Mouse (Mus musculus): Measurements from ENCODE around the gene Aoc3. TPM values are rescaled to one million over a fixed set of nuclear protein-coding genes. Genes with fewer than 3 reads are reported as not detected.

Aoc3 gene
- 0.05 TPM in 2 replicates for polyA plus RNA-seq (2015; fragmentation: Nextera tagmentation; extraction: Ambion mirVana)

DNA sequence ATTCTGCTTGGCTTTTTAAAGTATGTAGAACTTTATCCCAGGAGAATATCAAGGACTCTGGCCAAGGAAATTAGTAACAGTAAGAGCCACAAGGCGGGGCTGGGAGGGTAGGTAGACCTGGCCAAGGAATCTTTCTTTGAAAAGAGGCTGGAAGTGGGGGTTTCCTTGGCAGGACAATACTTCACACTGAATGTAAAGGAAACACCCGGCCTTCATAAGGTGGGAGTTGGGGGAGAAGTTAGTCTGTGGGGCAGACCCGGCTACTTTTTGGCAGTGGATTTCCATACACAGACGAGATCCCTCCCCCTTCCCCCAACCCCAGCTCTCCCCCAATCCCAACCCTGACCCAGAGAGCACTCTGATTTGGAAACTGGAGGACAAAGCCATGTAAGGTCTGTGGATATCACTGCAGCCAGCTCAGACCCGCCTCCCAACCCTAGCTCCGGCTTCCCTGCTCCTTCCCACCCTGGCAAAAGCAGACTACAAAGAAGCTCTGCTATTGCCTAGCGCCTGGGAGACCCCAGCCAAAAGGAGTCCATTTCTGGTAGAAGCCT lies at the start of gene Aoc3:
Gene Aoc3, plus strand, starts transcription at position 235 of the 554 bp plus-strand sequence.
- H3K27me3 ChIP-seq (ENCODE audit: control insufficient read depth, insufficient read depth, low read depth, low read length): no peaks in the 10 kb centered on the region
- no peaks in the 10 kb centered on the region for H3K4me1 ChIP-seq (ENCODE audit: control insufficient read depth, low read depth, low read length)
- peaks cover 5% of the 10 kb centered on the region for H3K36me3 ChIP-seq (ENCODE audit: control insufficient read depth, insufficient read depth)
- H3K27ac ChIP-seq (ENCODE audit: low read length): no peak within 1 kb of the TSS
- H3K9ac ChIP-seq (ENCODE audit: low read depth, low read length): no peak within 1 kb of the TSS
- no peak within 1 kb of the TSS for H3K4me2 ChIP-seq (ENCODE audit: low read depth, low read length)
- ATAC-seq (ENCODE audit: low read depth): no peak
- WGBS (ENCODE audit: insufficient replicate concordance): 55% methylated on average over 7 of the region's 7 CpGs
- H3K4me3 ChIP-seq (ENCODE audit: low read depth, low read length): no peak within 1 kb of the TSS
- no peaks in the 10 kb centered on the region for H3K9me3 ChIP-seq (replicated peaks; ENCODE audit: control insufficient read depth, low read length)

DNA sequence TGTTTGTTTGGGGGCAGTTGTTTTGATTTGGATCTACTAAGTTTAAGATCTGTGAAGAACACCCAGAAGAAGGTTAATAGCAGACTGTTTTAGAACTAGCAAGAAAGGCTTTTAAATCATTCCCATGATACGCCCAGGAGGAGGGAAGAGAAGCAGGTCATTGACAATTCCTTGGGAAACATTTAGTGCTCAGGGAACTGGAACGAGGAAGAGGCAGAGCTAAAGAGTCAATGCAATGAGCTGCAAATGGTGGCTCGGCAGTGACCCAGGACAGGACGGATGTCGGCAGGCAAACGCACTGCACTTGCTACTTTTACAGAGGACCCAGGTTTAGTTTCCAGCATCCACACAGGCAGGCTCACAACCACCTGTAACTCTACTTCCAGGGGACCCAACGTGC lies 49.6 kb upstream of the Aoc3 start:
- Histone ChIP-seq H3K4me3 (ENCODE audit: low read depth, low read length) (no peak overlapping the region), H3K9ac (ENCODE audit: low read depth, low read length) (no peak overlapping the region), H3K4me2 (ENCODE audit: low read depth, low read length) (no peak overlapping the region), H3K36me3 (ENCODE audit: control insufficient read depth, insufficient read depth) (peaks cover 2% of the 10 kb centered on the region; the same call in 1 of the 2 replicates), H3K27me3 (ENCODE audit: control insufficient read depth, insufficient read depth, low read depth, low read length) (no peaks in the 10 kb centered on the region), H3K4me1 (ENCODE audit: control insufficient read depth, low read depth, low read length) (peaks cover 21% of the 10 kb centered on the region), H3K9me3 (replicated peaks; ENCODE audit: control insufficient read depth, low read length) (no peaks in the 10 kb centered on the region), H3K27ac (ENCODE audit: low read length) (no peak overlapping the region)
- no peak for ATAC-seq (ENCODE audit: low read depth)
- WGBS (ENCODE audit: insufficient replicate concordance): 53% methylated on average over 7 of the region's 7 CpGs

DNA sequence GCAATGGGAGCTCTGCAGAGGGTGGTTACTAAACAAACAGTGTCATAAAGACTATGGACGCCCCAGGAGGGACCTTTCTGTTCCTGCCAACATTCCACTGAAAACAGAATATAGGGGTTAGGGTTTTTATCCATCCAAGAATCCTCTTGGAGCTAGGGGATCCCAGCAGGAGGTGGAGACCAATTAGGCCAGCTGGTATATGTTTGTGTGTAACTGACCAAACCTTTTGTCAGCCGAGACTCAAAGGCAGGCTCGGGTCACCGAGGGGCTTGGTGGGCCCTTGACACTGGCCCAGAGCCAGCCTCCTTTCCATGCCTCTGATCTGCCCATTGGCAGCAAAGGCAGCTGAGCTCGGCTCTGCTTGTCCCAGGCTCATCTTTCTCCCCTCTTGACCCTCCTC lies 47.5 kb upstream of the Aoc3 start:
- 67% methylated on average over 5 of the region's 5 CpGs for WGBS (ENCODE audit: insufficient replicate concordance)
- no peak for ATAC-seq (ENCODE audit: low read depth)
- H3K4me3 ChIP-seq (ENCODE audit: low read depth, low read length): no peak overlapping the region
- peaks cover 3% of the 10 kb centered on the region; the same call in 1 of the 2 replicates for H3K36me3 ChIP-seq (ENCODE audit: control insufficient read depth, insufficient read depth)
- H3K9me3 ChIP-seq (replicated peaks; ENCODE audit: control insufficient read depth, low read length): no peaks in the 10 kb centered on the region
- no peak overlapping the region for H3K9ac ChIP-seq (ENCODE audit: low read depth, low read length)
- no peak overlapping the region for H3K4me2 ChIP-seq (ENCODE audit: low read depth, low read length)
- peaks cover 6% of the 10 kb centered on the region for H3K4me1 ChIP-seq (ENCODE audit: control insufficient read depth, low read depth, low read length)
- no peak overlapping the region for H3K27ac ChIP-seq (ENCODE audit: low read length)
- no peaks in the 10 kb centered on the region for H3K27me3 ChIP-seq (ENCODE audit: control insufficient read depth, insufficient read depth, low read depth, low read length)

DNA sequence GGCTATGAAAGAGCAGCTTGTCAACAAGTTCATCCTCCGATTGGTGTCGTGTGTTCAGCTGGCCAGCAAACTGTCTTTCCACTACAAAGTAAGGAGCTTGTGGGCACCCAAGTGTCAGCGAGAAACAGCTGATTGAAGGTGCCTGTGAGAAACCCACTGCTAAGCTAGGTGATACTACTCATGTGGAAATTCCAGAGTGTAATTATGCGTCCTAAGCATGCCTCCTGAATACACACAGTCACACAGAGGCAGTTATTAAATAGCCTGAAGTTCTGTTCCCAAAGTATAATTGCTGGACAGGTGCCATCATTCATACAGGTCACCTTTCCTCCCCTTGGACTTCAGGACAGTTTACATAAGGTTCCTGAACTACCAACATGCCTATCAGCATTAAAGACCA lies 46.6 kb upstream of the Aoc3 start:
- Histone ChIP-seq H3K27me3 (ENCODE audit: control insufficient read depth, insufficient read depth, low read depth, low read length) (no peaks in the 10 kb centered on the region), H3K36me3 (ENCODE audit: control insufficient read depth, insufficient read depth) (peaks cover 10% of the 10 kb centered on the region), H3K4me2 (ENCODE audit: low read depth, low read length) (no peak overlapping the region), H3K4me3 (ENCODE audit: low read depth, low read length) (no peak overlapping the region), H3K9ac (ENCODE audit: low read depth, low read length) (no peak overlapping the region), H3K9me3 (replicated peaks; ENCODE audit: control insufficient read depth, low read length) (no peaks in the 10 kb centered on the region), H3K27ac (ENCODE audit: low read length) (no peak overlapping the region), H3K4me1 (ENCODE audit: control insufficient read depth, low read depth, low read length) (peaks cover 4% of the 10 kb centered on the region)
- 66% methylated on average over 4 of the region's 4 CpGs for WGBS (ENCODE audit: insufficient replicate concordance)
- no peak for ATAC-seq (ENCODE audit: low read depth)

DNA sequence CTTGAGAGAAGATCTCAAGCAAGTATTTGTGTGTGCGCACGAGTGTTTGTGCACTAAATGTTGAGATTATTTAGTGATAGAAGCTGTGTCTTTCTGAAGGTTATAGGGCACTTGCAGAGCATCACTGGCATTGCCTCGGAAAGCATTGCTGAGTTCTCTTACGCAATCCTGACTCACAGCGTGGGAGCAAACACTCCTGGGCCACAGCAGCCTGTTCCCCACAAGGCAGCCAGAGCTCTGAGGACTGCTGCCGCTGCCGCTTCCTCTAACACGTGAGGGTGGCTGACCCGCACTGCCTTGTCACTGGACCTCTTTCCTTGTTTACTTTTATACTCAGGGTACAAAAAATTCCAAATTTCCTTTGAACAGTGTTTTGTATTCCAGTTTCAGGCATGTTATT lies 43.1 kb upstream of the Aoc3 start:
- Histone ChIP-seq H3K9ac (ENCODE audit: low read depth, low read length) (no peak overlapping the region), H3K4me1 (ENCODE audit: control insufficient read depth, low read depth, low read length) (no peaks in the 10 kb centered on the region; the same call in 1 of the 2 replicates), H3K4me3 (ENCODE audit: low read depth, low read length) (no peak overlapping the region), H3K36me3 (ENCODE audit: control insufficient read depth, insufficient read depth) (peaks cover 43% of the 10 kb centered on the region), H3K4me2 (ENCODE audit: low read depth, low read length) (no peak overlapping the region), H3K9me3 (replicated peaks; ENCODE audit: control insufficient read depth, low read length) (no peaks in the 10 kb centered on the region), H3K27me3 (ENCODE audit: control insufficient read depth, insufficient read depth, low read depth, low read length) (no peaks in the 10 kb centered on the region), H3K27ac (ENCODE audit: low read length) (no peak overlapping the region)
- 61% methylated on average over 9 of the region's 9 CpGs for WGBS (ENCODE audit: insufficient replicate concordance)
- peak; percentile 50; the same call in 1 of the 2 replicates for ATAC-seq (ENCODE audit: low read depth)

DNA sequence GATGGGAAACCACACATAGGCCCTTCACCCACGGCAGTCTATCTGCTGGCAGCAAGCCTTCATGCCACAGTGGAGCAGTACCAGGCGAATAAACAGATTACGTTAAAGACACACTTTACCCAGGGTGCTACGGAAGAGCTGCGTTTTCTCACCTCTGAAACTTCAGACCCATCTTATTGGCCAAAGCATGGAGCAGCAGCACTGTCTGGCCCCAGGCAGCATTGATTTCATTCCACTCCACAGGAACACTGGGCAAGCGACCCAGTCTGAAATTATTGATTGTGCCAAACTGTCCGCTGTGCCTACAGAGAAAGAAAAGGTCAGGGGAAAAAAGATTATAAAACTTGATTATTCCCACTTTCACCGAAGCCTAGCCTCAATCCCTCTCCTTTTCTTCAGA lies 39.2 kb upstream of the Aoc3 start:
- Histone ChIP-seq H3K4me2 (ENCODE audit: low read depth, low read length) (no peak overlapping the region), H3K9ac (ENCODE audit: low read depth, low read length) (no peak overlapping the region), H3K9me3 (replicated peaks; ENCODE audit: control insufficient read depth, low read length) (no peaks in the 10 kb centered on the region), H3K4me1 (ENCODE audit: control insufficient read depth, low read depth, low read length) (no peaks in the 10 kb centered on the region), H3K36me3 (ENCODE audit: control insufficient read depth, insufficient read depth) (peaks cover 73% of the 10 kb centered on the region), H3K27me3 (ENCODE audit: control insufficient read depth, insufficient read depth, low read depth, low read length) (no peaks in the 10 kb centered on the region), H3K27ac (ENCODE audit: low read length) (no peak overlapping the region), H3K4me3 (ENCODE audit: low read depth, low read length) (no peak overlapping the region)
- no peak for ATAC-seq (ENCODE audit: low read depth)
- WGBS (ENCODE audit: insufficient replicate concordance): 92% methylated on average over 8 of the region's 8 CpGs

DNA sequence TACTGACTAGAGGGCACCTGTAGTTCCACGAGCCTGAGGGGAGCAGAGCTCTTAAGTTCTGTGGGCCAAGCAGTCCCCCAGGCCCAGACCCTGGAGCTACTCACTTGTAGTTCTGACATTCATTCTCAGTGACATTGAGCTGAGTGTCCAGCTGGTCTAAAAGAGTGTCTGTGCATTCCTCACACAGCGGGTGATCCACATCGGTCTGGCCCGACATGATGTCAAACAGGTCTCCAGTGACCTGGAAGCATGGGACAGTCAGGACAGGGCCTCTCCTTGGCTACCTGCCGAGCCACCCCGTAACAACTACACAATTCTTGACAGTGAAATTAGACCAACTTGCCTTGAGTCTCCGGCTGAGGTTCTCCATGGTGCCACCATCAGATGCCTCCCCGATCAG lies 35.2 kb upstream of the Aoc3 start:
- H3K9ac ChIP-seq (ENCODE audit: low read depth, low read length): no peak overlapping the region
- peaks cover 61% of the 10 kb centered on the region for H3K36me3 ChIP-seq (ENCODE audit: control insufficient read depth, insufficient read depth)
- no peak overlapping the region for H3K4me2 ChIP-seq (ENCODE audit: low read depth, low read length)

DNA sequence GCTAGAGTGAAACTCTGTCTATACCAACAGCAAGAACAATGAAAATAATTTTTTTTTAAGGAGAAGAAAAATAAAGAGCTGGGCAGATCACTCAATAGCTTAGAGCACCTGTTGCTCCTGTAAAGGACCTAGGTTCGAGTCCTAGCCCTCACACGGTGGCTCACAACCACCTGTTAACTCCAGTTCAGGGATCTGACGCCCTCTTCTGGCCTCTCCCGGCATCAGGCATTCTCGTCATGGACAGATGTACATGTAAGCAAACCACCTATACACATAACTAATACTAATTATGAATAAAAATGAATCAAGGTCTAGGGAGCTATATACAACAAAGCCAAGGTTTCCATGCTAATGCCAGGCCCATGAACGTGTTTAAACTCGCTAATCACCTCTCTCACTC lies 29.5 kb upstream of the Aoc3 start:
- H3K27ac ChIP-seq (ENCODE audit: low read length): peak overlapping the region; percentile 79
- WGBS (ENCODE audit: insufficient replicate concordance): 49% methylated on average over 7 of the region's 7 CpGs
- peak overlapping the region; percentile 85 for H3K4me3 ChIP-seq (ENCODE audit: low read depth, low read length)
- peaks cover 15% of the 10 kb centered on the region for H3K4me1 ChIP-seq (ENCODE audit: control insufficient read depth, low read depth, low read length)
- H3K9me3 ChIP-seq (replicated peaks; ENCODE audit: control insufficient read depth, low read length): no peaks in the 10 kb centered on the region
- no peak for ATAC-seq (ENCODE audit: low read depth)
- no peaks in the 10 kb centered on the region for H3K27me3 ChIP-seq (ENCODE audit: control insufficient read depth, insufficient read depth, low read depth, low read length)
- H3K4me2 ChIP-seq (ENCODE audit: low read depth, low read length): peak overlapping the region; percentile 71
- H3K36me3 ChIP-seq (ENCODE audit: control insufficient read depth, insufficient read depth): peaks cover 13% of the 10 kb centered on the region
- H3K9ac ChIP-seq (ENCODE audit: low read depth, low read length): peak overlapping the region; percentile 87

More for the DNA sequence above, 35.2 kb upstream of the Aoc3 start:
- Histone ChIP-seq H3K9me3 (replicated peaks; ENCODE audit: control insufficient read depth, low read length) (no peaks in the 10 kb centered on the region), H3K4me3 (ENCODE audit: low read depth, low read length) (no peak overlapping the region), H3K4me1 (ENCODE audit: control insufficient read depth, low read depth, low read length) (peaks cover under 1% of the 10 kb centered on the region; the same call in 1 of the 2 replicates), H3K27ac (ENCODE audit: low read length) (no peak overlapping the region), H3K27me3 (ENCODE audit: control insufficient read depth, insufficient read depth, low read depth, low read length) (no peaks in the 10 kb centered on the region)
- ATAC-seq (ENCODE audit: low read depth): no peak
- WGBS (ENCODE audit: insufficient replicate concordance): 94% methylated on average over 8 of the region's 8 CpGs

DNA sequence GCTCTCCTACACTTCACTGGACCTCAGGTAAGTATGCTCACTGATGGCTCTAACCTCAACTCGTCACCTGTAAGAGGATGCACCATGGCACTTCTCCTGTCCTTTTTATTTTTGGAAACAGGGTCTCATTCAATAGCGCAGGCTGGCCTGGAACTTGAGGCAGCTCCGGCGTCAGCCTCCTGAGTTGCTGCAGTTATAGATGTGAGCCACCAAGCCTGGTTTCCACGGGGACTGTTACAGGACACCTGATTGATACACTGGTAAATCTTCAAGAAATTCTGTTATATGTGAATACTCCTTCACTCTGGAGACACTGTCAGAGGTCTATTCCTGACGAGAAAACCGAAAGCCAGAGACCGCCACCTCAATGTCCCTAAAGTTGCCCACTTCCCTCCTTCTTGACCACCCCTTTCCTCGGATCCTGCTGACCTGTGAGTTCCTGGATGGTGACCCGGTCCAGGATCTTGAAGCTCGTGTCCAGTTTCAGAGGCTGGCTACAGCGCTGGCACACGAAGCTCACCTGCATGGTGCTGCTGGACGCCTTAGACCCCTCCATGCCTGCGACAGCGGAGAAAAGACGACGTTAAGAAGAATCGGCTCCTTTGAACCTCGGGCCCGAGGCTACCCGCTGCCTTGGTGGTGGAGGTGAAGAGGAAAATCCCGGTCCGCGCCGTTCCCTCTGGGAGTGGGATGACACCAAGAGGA lies 29.0 kb upstream of the Aoc3 start:
- Histone ChIP-seq H3K4me3 (ENCODE audit: low read depth, low read length) (peak overlapping the region; percentile 85), H3K9ac (ENCODE audit: low read depth, low read length) (peak overlapping the region; percentile 87), H3K36me3 (ENCODE audit: control insufficient read depth, insufficient read depth) (peaks cover 11% of the 10 kb centered on the region), H3K4me1 (ENCODE audit: control insufficient read depth, low read depth, low read length) (peaks cover 15% of the 10 kb centered on the region), H3K27me3 (ENCODE audit: control insufficient read depth, insufficient read depth, low read depth, low read length) (no peaks in the 10 kb centered on the region), H3K4me2 (ENCODE audit: low read depth, low read length) (peak overlapping the region; percentile 71), H3K27ac (ENCODE audit: low read length) (peak overlapping the region; percentile 79), H3K9me3 (replicated peaks; ENCODE audit: control insufficient read depth, low read length) (no peaks in the 10 kb centered on the region)
- 7% methylated on average over 26 of the region's 26 CpGs for WGBS (ENCODE audit: insufficient replicate concordance)
- peak; percentile 48 for ATAC-seq (ENCODE audit: low read depth)

Data from liver, embryonic 16.5 days (tissue).